21 mouse cellular contexts compared by ENCODE assay signal in the genomic region with DNA sequence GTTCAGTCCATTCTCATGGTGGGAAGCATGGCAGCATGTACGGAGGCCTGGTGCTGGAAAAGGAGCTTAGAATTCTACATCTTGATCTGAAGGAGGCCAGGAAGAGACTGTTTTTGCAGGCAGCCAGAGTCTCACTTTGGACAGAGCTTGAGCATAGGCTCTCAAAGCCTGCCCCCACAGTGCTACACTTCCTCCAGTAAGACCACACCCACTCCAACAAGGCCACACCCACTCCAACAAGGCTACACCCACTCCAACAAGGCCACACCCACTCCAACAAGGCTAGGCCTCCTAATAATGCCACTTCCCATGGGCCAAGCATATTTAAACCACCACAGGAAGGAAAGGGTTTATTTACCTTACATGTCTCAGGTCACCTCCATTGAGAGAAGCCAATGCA.
DNase-seq lines count a peak whose midpoint lies in the region; ATAC-seq and TF ChIP-seq lines count a peak whose summit lies in the region.
"Had no signal": no experiment of that assay in that cellular context is flagged by ENCODE, and none has a peak within 500 bp of the region (broad histone marks: within the 10 kb centered on the region; RNA-seq: fewer than 3 reads in every experiment).

No protein-coding gene starts in this region.

- H3K27ac ChIP-seq in liver, adult 2 months (replicated peaks; ENCODE audit: insufficient read depth, low read depth, low read length) = peak overlapping the region; percentile 71; the same call in 1 of the 2 replicates
- peak overlapping the region; percentile 55 for H3K27ac ChIP-seq in brown adipose tissue, adult 24 weeks (replicated peaks; ENCODE audit: low read depth, low read length)
- H3K27ac ChIP-seq in liver, embryonic 14.5 days = no peak overlapping the region
- H3K27ac ChIP-seq in stomach, postnatal 0 days (replicated peaks) = no peak overlapping the region
- H3K27ac ChIP-seq in midbrain, embryonic 10.5 days (replicated peaks) = no peak overlapping the region
- H3K27ac ChIP-seq: limb, embryonic 15.5 days; midbrain, embryonic 15.5 days; neural tube, embryonic 15.5 days had no signal

- no peak for DNase-seq in liver, adult 2 months (ENCODE audit: extremely low read depth, low read depth, low spot score)
- no peak for DNase-seq in liver
- no peak for DNase-seq in liver, embryonic 14.5 days (ENCODE audit: low read depth in 3 of 3, low spot score in 3 of 3)
- DNase-seq in stomach, postnatal 0 days (ENCODE audit: low spot score) = no peak
- no peak for DNase-seq in midbrain, embryonic 10.5 days (ENCODE audit: low spot score)
- no peak for DNase-seq in kidney, adult 18-20 months
- DNase-seq: cerebellum, adult 11-12 months; cerebellum, postnatal 25 days; embryo, embryonic 11 days; heart, postnatal 36 days; right cerebral cortex, postnatal 25 days; thymus, adult 18-20 months; thymus, postnatal 4 days had no signal

- TF ChIP-seq CTCF in liver, adult 2 months (IDR thresholded peaks at IDR 0.05; ENCODE audit: low read depth, low read length) = no peak
- TF ChIP-seq CTCF in liver, embryonic 14.5 days (IDR thresholded peaks at IDR 0.05; ENCODE audit: low read depth) = no peak
- TF ChIP-seq CTCF in stomach, postnatal 0 days (IDR thresholded peaks at IDR 0.05; ENCODE audit: low read depth) = no peak

- TF ChIP-seq EP300 in liver, embryonic 14.5 days (IDR thresholded peaks at IDR 0.05; ENCODE audit: low read depth) = no peak
- TF ChIP-seq EP300 in stomach, postnatal 0 days (optimal IDR thresholded peaks at IDR 0.05) = no peak

- H3K9me3 ChIP-seq in liver, embryonic 14.5 days (ENCODE audit: control insufficient read depth, low read length) = no peaks in the 10 kb centered on the region
- H3K9me3 ChIP-seq in stomach, postnatal 0 days (ENCODE audit: control insufficient read depth, low read length) = no peaks in the 10 kb centered on the region
- H3K9me3 ChIP-seq in midbrain, embryonic 10.5 days (replicated peaks) = 0 out of 2 replicates have a peak, but pooled peaks cover 3% of the 10 kb centered on the region
- H3K9me3 ChIP-seq: limb, embryonic 15.5 days; midbrain, embryonic 15.5 days; neural tube, embryonic 15.5 days had no signal

- H3K4me1 ChIP-seq in liver, adult 2 months (ENCODE audit: control insufficient read depth, insufficient read depth, low read length) = peaks cover 31% of the 10 kb centered on the region
- peaks cover 24% of the 10 kb centered on the region for H3K4me1 ChIP-seq in brown adipose tissue, adult 24 weeks (ENCODE audit: control insufficient read depth, insufficient read depth, insufficient read length, low read length)
- peaks cover 0 to 14% of the 10 kb centered on the region in 2 experiments; a peak in 2 of 4 replicates for H3K4me1 ChIP-seq in liver, embryonic 14.5 days (replicated peaks; ENCODE audit: control insufficient read depth in 2 of 2, insufficient read depth in 2 of 2, low read length in 1 of 2)
- peaks cover 3% of the 10 kb centered on the region; the same call in 1 of the 2 replicates for H3K4me1 ChIP-seq in stomach, postnatal 0 days (replicated peaks; ENCODE audit: control insufficient read depth, insufficient read depth)
- H3K4me1 ChIP-seq in midbrain, embryonic 10.5 days = peaks cover 28% of the 10 kb centered on the region
- H3K4me1 ChIP-seq: neural tube, embryonic 15.5 days had no signal

- no peaks in the 10 kb centered on the region for H3K79me2 ChIP-seq in liver, adult 2 months (ENCODE audit: control insufficient read depth, insufficient read depth, low read length)

- no peak for TF ChIP-seq POLR2A in liver, adult 2 months (IDR thresholded peaks at IDR 0.05; ENCODE audit: extremely low read depth, insufficient read depth, low read length)

- 80% methylated on average over 1 of the region's 1 CpGs for WGBS in liver, adult 2 months
- WGBS in liver, embryonic 14.5 days (ENCODE audit: insufficient replicate concordance) = 43% methylated on average over 1 of the region's 1 CpGs
- WGBS in stomach, postnatal 0 days = 90% methylated on average over 1 of the region's 1 CpGs
- 94% methylated on average over 1 of the region's 1 CpGs for WGBS in midbrain, embryonic 10.5 days

- ATAC-seq in liver, embryonic 14.5 days (ENCODE audit: insufficient read depth) = peak; percentile 53; the same call in 1 of the 2 replicates
- ATAC-seq in stomach, postnatal 0 days (ENCODE audit: low FRiP score, low TSS enrichment) = 0 out of 2 replicates have a peak, but pooled peaks have one; percentile 43
- ATAC-seq: forebrain, embryonic 16.5 days; hindbrain, embryonic 16.5 days; midbrain, embryonic 15.5 days; Patski had no signal

- no peak overlapping the region for H3K4me2 ChIP-seq in liver, embryonic 14.5 days (ENCODE audit: low read depth)
- H3K4me2 ChIP-seq in stomach, postnatal 0 days (replicated peaks; ENCODE audit: low read depth) = no peak overlapping the region
- H3K4me2 ChIP-seq: heart, embryonic 13.5 days; limb, embryonic 15.5 days; midbrain, embryonic 15.5 days; neural tube, embryonic 15.5 days had no signal

- no peak overlapping the region for H3K4me3 ChIP-seq in liver, adult 2 months (ENCODE audit: insufficient read depth, low read depth, low read length)
- H3K4me3 ChIP-seq in brown adipose tissue, adult 24 weeks (ENCODE audit: insufficient read depth, low read depth, low read length) = no peak overlapping the region
- H3K4me3 ChIP-seq in liver, embryonic 14.5 days (ENCODE audit: insufficient read depth in 1 of 2, low read depth in 2 of 2, low read length in 2 of 2) = no peak overlapping the region
- H3K4me3 ChIP-seq in stomach, postnatal 0 days (ENCODE audit: low read depth, low read length) = no peak overlapping the region
- no peak overlapping the region for H3K4me3 ChIP-seq in midbrain, embryonic 10.5 days
- H3K4me3 ChIP-seq: heart, embryonic 13.5 days; limb, embryonic 15.5 days; midbrain, embryonic 15.5 days; neural tube, embryonic 15.5 days had no signal

- H3K27me3 ChIP-seq in liver, adult 2 months (ENCODE audit: control insufficient read depth, insufficient read depth, low read length) = no peaks in the 10 kb centered on the region
- no peaks in the 10 kb centered on the region for H3K27me3 ChIP-seq in liver, embryonic 14.5 days (ENCODE audit: control insufficient read depth, insufficient read depth, low read length)
- H3K27me3 ChIP-seq in stomach, postnatal 0 days (ENCODE audit: control insufficient read depth, insufficient read depth, low read length) = no peaks in the 10 kb centered on the region
- H3K27me3 ChIP-seq in midbrain, embryonic 10.5 days (ENCODE audit: low read depth, poor library complexity, severe bottlenecking) = no peaks in the 10 kb centered on the region
- H3K27me3 ChIP-seq: heart, embryonic 13.5 days; limb, embryonic 15.5 days; midbrain, embryonic 15.5 days; neural tube, embryonic 15.5 days; Patski had no signal

- no peak overlapping the region for H3K9ac ChIP-seq in liver, adult 2 months (ENCODE audit: low read depth, low read length)
- H3K9ac ChIP-seq in liver, embryonic 14.5 days (replicated peaks) = no peak overlapping the region
- no peak overlapping the region for H3K9ac ChIP-seq in stomach, postnatal 0 days (ENCODE audit: low read length)
- H3K9ac ChIP-seq: heart, embryonic 13.5 days; limb, embryonic 15.5 days; midbrain, embryonic 15.5 days; neural tube, embryonic 15.5 days had no signal

- no peaks in the 10 kb centered on the region for H3K36me3 ChIP-seq in liver, adult 2 months (ENCODE audit: control insufficient read depth, insufficient read depth, low read length)
- H3K36me3 ChIP-seq in liver, embryonic 14.5 days (replicated peaks; ENCODE audit: control insufficient read depth, insufficient read depth, low read depth) = no peaks in the 10 kb centered on the region
- H3K36me3 ChIP-seq in stomach, postnatal 0 days (ENCODE audit: control insufficient read depth, insufficient read depth, low read length) = no peaks in the 10 kb centered on the region
- H3K36me3 ChIP-seq in midbrain, embryonic 10.5 days = no peaks in the 10 kb centered on the region
- H3K36me3 ChIP-seq: heart, embryonic 13.5 days; limb, embryonic 15.5 days; midbrain, embryonic 15.5 days; neural tube, embryonic 15.5 days had no signal

Comparison
In these comparisons a context has a peak if more than half of its experiments do, and no peak if none do; other contexts are left out.
1. H3K27ac ChIP-seq: peak in liver, adult 2 months (single experiment) and brown adipose tissue, adult 24 weeks (single experiment); none in liver, embryonic 14.5 days (single experiment), stomach, postnatal 0 days (single experiment) and midbrain, embryonic 10.5 days (single experiment).